Mouse (Mus musculus) small intestine, adult 2 months (tissue): ENCODE results near the gene Foxj1.

ENCODE experiments used
- CTCF ChIP-seq: fragments of 200-500 bp; IDR thresholded peaks from 2 replicates; pipeline ENCODE4 v1.5.1; 2012; ENCODE audit warnings: low read depth, mild to moderate bottlenecking, control low read depth, inconsistent platforms, low read length, moderate library complexity, mixed read lengths; ENCODE audit not compliant: insufficient replicate concordance, insufficient read length; ENCODE audit errors: extremely low read depth
- POLR2A ChIP-seq: fragments of 200-500 bp; IDR thresholded peaks from 2 replicates; pipeline ENCODE4 v1.6.1; 2012; ENCODE audit warnings: low read depth, mild to moderate bottlenecking, control low read depth, inconsistent platforms, low read length, moderate library complexity

DNA sequence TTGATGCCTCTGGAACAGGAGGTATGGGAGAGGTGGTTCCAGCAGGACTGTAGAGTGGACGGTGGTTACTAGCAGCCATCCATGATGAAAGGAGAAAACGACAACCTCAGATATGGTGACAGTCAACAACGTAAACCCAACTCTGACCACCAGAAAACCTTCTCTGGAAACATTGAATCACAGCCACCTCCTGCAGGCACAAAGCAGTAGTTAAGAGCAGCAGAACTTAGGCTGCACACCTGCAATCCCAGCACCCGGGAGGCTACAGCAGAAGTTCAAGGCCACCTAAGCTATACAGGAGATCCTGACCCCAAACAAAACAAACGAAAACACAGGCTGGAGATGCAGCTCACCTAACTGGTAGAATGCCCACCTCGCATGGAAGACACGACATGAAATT lies 45.6 kb upstream of the Foxj1 start:
- TF ChIP-seq CTCF, result no peak
- TF ChIP-seq POLR2A, result no peak
